Mouse (Mus musculus) neutrophil, adult 5-6 weeks (primary cell): Measurements from ENCODE around the gene Tprn. TPM values are rescaled to one million over a fixed set of nuclear protein-coding genes. Genes with fewer than 3 reads are reported as not detected.

Experiments used
- ATAC-seq: fragments of 151-379, 151-347 bp; 2 replicates; pipeline ENCODE4 v1.8.0; 2017; ENCODE audit warnings: mild to moderate bottlenecking, moderate TSS enrichment; ENCODE audit not compliant: insufficient number of reproducible peaks, poor library complexity, low FRiP score, severe bottlenecking; ENCODE audit errors: extremely low read depth
- total RNA-seq: library from RNA; stranded (forward); fragments of 200-1000 nt; gene quantifications from 2 replicates; pipeline ENCODE4 v1.2.3, GENCODE M21; 2017

The Tprn gene
- total RNA-seq, 1 experiment from 2014 or later: 6.9 TPM

GRCm38 (mm10) chr2:25318119-25318966, 55.9 kb downstream of the Tprn start:
- ATAC-seq: no peak

GRCm38 (mm10) chr2:25318971-25319773, 56.8 kb downstream of the Tprn start, which contains the start of gene Grin1:
Gene Grin1, minus strand, starts transcription at chr2:25319187.
- ATAC-seq: no peak

Other genes starting within 250 kb of the Tprn start
- gene Nsmf, start 208.3 kb upstream of the Tprn start, total RNA-seq: 21.5 and 22.8 TPM in 2 replicates
- gene Entpd8, start 182.3 kb upstream of the Tprn start, total RNA-seq: not detected in 2 replicates
- not detected in 2 replicates for gene Noxa1, start 167.5 kb upstream of the Tprn start, total RNA-seq
- 1.7 and 3.6 TPM in 2 replicates for gene Nrarp, start 81.9 kb upstream of the Tprn start, total RNA-seq
- 50.0 and 56.1 TPM in 2 replicates for gene Tor4a, start 65.7 kb upstream of the Tprn start, total RNA-seq
- 95.0 and 104 TPM in 2 replicates for gene Nelfb, start 51.1 kb upstream of the Tprn start, total RNA-seq
- not detected in 2 replicates for gene Stpg3, start 48.0 kb upstream of the Tprn start, total RNA-seq
- not detected in 2 replicates for gene Fam166a, start 43.9 kb upstream of the Tprn start, total RNA-seq
- 222 and 223 TPM in 2 replicates for gene Tubb4b, start 37.9 kb upstream of the Tprn start, total RNA-seq
- gene Slc34a3, start 28.3 kb upstream of the Tprn start, total RNA-seq: not detected in 2 replicates
- gene Rnf224, start 25.8 kb upstream of the Tprn start, total RNA-seq: not detected in 2 replicates
- 0.58 TPM in 1 of 2 replicates, not detected in the other for gene Rnf208, start 20.4 kb upstream of the Tprn start, total RNA-seq
- gene Cysrt1, start 20.2 kb upstream of the Tprn start, total RNA-seq: 1.0 TPM in 1 of 2 replicates, not detected in the other
- 6.1 and 8.7 TPM in 2 replicates for gene AL732309.1, start 15.8 kb upstream of the Tprn start, total RNA-seq
- gene Tmem203, start 7.2 kb upstream of the Tprn start, total RNA-seq: 6.9 and 16.7 TPM in 2 replicates
- 31.0 and 33.0 TPM in 2 replicates for gene Ssna1, start 9.8 kb downstream of the Tprn start, total RNA-seq
- 49.5 and 82.2 TPM in 2 replicates for gene Anapc2, start 9.9 kb downstream of the Tprn start, total RNA-seq
- not detected in 2 replicates for gene Tmem210, start 25.5 kb downstream of the Tprn start, total RNA-seq
- gene Lrrc26, start 27.3 kb downstream of the Tprn start, total RNA-seq: not detected in 2 replicates
- gene Grin1, start 56.6 kb downstream of the Tprn start, total RNA-seq: not detected in 2 replicates
- 49.2 and 79.5 TPM in 2 replicates for gene Man1b1, start 69.7 kb downstream of the Tprn start, total RNA-seq
- 24.7 and 25.5 TPM in 2 replicates for gene Dpp7, start 93.7 kb downstream of the Tprn start, total RNA-seq
- gene Uap1l1, start 103.1 kb downstream of the Tprn start, total RNA-seq: 8.7 and 11.7 TPM in 2 replicates
- not detected in 2 replicates for gene Sapcd2, start 109.7 kb downstream of the Tprn start, total RNA-seq
- not detected in 2 replicates for gene Entpd2, start 133.3 kb downstream of the Tprn start, total RNA-seq
- not detected in 2 replicates for gene Npdc1, start 136.7 kb downstream of the Tprn start, total RNA-seq
- 4.0 and 4.5 TPM in 2 replicates for gene Fut7, start 160.6 kb downstream of the Tprn start, total RNA-seq
- 15.7 and 21.4 TPM in 2 replicates for gene Abca2, start 166.1 kb downstream of the Tprn start, total RNA-seq
- gene Clic3, start 194.2 kb downstream of the Tprn start, total RNA-seq: not detected in 2 replicates
- gene Paxx, start 198.5 kb downstream of the Tprn start, total RNA-seq: 38.3 and 54.9 TPM in 2 replicates
- not detected in 2 replicates for gene Ptgds, start 207.4 kb downstream of the Tprn start, total RNA-seq
- not detected in 2 replicates for gene Lcn12, start 231.3 kb downstream of the Tprn start, total RNA-seq
- 37.1 and 43.1 TPM in 2 replicates for gene Fbxw5, start 238.1 kb downstream of the Tprn start, total RNA-seq
- 0.98 TPM in 1 of 2 replicates, not detected in the other for gene C8g, start 239.1 kb downstream of the Tprn start, total RNA-seq